Mouse (Mus musculus) kidney, embryonic 16.5 days (tissue): ENCODE measurements at regions not wholly inside any gene's neighbourhood (a gene's known extent, or its start where the extent isn't known, plus 50 kb on each side); places are given as distances from the start of the nearest gene placed in this dataset.

ENCODE experiments used
- ATAC-seq: fragments of 200-750 bp; cut with Nextera tagmentation; 2 replicates; pipeline ENCODE4 v1.8.0; 2017; ENCODE audit warnings: moderate TSS enrichment; ENCODE audit not compliant: low FRiP score, low TSS enrichment
- H3K27ac ChIP-seq: fragments of 300-500 bp; sonication (generic); 2 replicates; pipeline ENCODE4 v1.5.1; 2014; ENCODE audit warnings: low read length
- H3K27me3 ChIP-seq: fragments of 300-500 bp; sonication (generic); 2 replicates; pipeline ENCODE4 v1.6.1; 2014; ENCODE audit warnings: low read length, control low read depth, mixed read lengths; ENCODE audit not compliant: insufficient read depth
- H3K36me3 ChIP-seq: fragments of 300-500 bp; sonication (generic); 2 replicates; pipeline ENCODE4 v1.6.1; 2014; ENCODE audit warnings: low read length, control low read depth, mixed read lengths; ENCODE audit not compliant: insufficient read depth
- H3K4me1 ChIP-seq: fragments of 300-500 bp; sonication (generic); 2 replicates; pipeline ENCODE4 v1.6.1; 2014; ENCODE audit warnings: low read length, control low read depth, mixed read lengths; ENCODE audit not compliant: insufficient read depth
- H3K4me2 ChIP-seq: fragments of 300-500 bp; sonication (generic); replicated peaks from 2 replicates; pipeline ENCODE4 v1.6.1; 2014; ENCODE audit warnings: low read depth, low read length
- H3K4me3 ChIP-seq: fragments of 300-500 bp; sonication (generic); 2 replicates; pipeline ENCODE4 v1.5.1; 2014; ENCODE audit warnings: mild to moderate bottlenecking, low read length
- H3K9ac ChIP-seq: fragments of 300-500 bp; sonication (generic); replicated peaks from 2 replicates; pipeline ENCODE4 v1.6.1; 2014; ENCODE audit warnings: low read length
- H3K9me3 ChIP-seq: fragments of 300-500 bp; sonication (generic); 2 replicates; pipeline ENCODE4 v1.6.1; 2016; ENCODE audit warnings: low read length, control low read depth
- WGBS: fragments of 180-500 bp; shearing (Covaris S2); extraction: QIAGEN DNeasy Blood & Tissue Kit; methylation state at CpG from one replicate; pipeline ENCODE4 v1.1.7; 2014; 5-methylcytosine and 5-hydroxymethylcytosine counted together

GRCm38 (mm10) chr2:172731408-172731807, 182.0 kb downstream of the Tfap2c start:
- H3K4me2 ChIP-seq = 0 out of 2 replicates have a peak overlapping the region, but pooled peaks have one; percentile 17
- no peak overlapping the region for H3K9ac ChIP-seq
- ATAC-seq = no peak
- no peaks in the 10 kb centered on the region for H3K9me3 ChIP-seq
- no peak overlapping the region; the same call in 1 of the 2 replicates for H3K4me3 ChIP-seq
- peaks cover 86% of the 10 kb centered on the region for H3K27me3 ChIP-seq
- H3K4me1 ChIP-seq = peaks cover 15% of the 10 kb centered on the region
- H3K36me3 ChIP-seq = no peaks in the 10 kb centered on the region
- H3K27ac ChIP-seq = no peak overlapping the region
- WGBS = under 1% methylated on average over 18 of the region's 18 CpGs

GRCm38 (mm10) chr2:172732453-172733210, 183.2 kb downstream of the Tfap2c start:
- no peak overlapping the region for H3K4me2 ChIP-seq
- WGBS = 3% methylated on average over 19 of the region's 19 CpGs
- ATAC-seq = no peak
- peaks cover 15% of the 10 kb centered on the region for H3K4me1 ChIP-seq
- H3K9me3 ChIP-seq = no peaks in the 10 kb centered on the region
- no peak overlapping the region for H3K27ac ChIP-seq
- H3K9ac ChIP-seq = no peak overlapping the region
- no peak overlapping the region for H3K4me3 ChIP-seq
- no peaks in the 10 kb centered on the region for H3K36me3 ChIP-seq
- peaks cover 74% of the 10 kb centered on the region for H3K27me3 ChIP-seq

- Histone ChIP-seq H3K9me3 (no peaks in the 10 kb centered on the region), H3K9ac (no peak overlapping the region), H3K36me3 (no peaks in the 10 kb centered on the region), H3K4me1 (peaks cover 8% of the 10 kb centered on the region), H3K4me3 (no peak overlapping the region), H3K27ac (no peak overlapping the region), H3K27me3 (peaks cover 74% of the 10 kb centered on the region), H3K4me2 (no peak overlapping the region)
- no peak for ATAC-seq
- 8% methylated on average over 9 of the region's 9 CpGs for WGBS
Measured at GRCm38 (mm10) chr2:172733403-172733995, 184.1 kb downstream of the Tfap2c start.

GRCm38 (mm10) chr2:172735621-172736020, 186.2 kb downstream of the Tfap2c start:
- no peak overlapping the region for H3K27ac ChIP-seq
- H3K9me3 ChIP-seq = no peaks in the 10 kb centered on the region
- H3K9ac ChIP-seq = no peak overlapping the region
- H3K27me3 ChIP-seq = peaks cover 69% of the 10 kb centered on the region
- ATAC-seq = no peak
- peaks cover 11% of the 10 kb centered on the region; the same call in 1 of the 2 replicates for H3K4me1 ChIP-seq
- no peaks in the 10 kb centered on the region for H3K36me3 ChIP-seq
- H3K4me3 ChIP-seq = no peak overlapping the region
- WGBS = 9% methylated on average over 6 of the region's 6 CpGs
- H3K4me2 ChIP-seq = no peak overlapping the region

- Histone ChIP-seq H3K4me1 (0 out of 2 replicates have a peak, but pooled peaks cover 4% of the 10 kb centered on the region), H3K36me3 (no peaks in the 10 kb centered on the region), H3K4me3 (no peak overlapping the region), H3K27me3 (peaks cover 39% of the 10 kb centered on the region), H3K9me3 (no peaks in the 10 kb centered on the region), H3K9ac (no peak overlapping the region), H3K4me2 (0 out of 2 replicates have a peak overlapping the region, but pooled peaks have one; percentile 7), H3K27ac (no peak overlapping the region)
- ATAC-seq = peak; percentile 74; the same call in 1 of the 2 replicates
- WGBS = 8% methylated on average over 11 of the region's 11 CpGs
Measured at GRCm38 (mm10) chr2:172739041-172739491, 189.7 kb downstream of the Tfap2c start.

- H3K27ac ChIP-seq = no peak overlapping the region
- 10% methylated on average over 19 of the region's 19 CpGs for WGBS
- H3K9ac ChIP-seq = no peak overlapping the region
- H3K4me1 ChIP-seq = 0 out of 2 replicates have a peak, but pooled peaks cover 4% of the 10 kb centered on the region
- no peak overlapping the region for H3K4me2 ChIP-seq
- H3K36me3 ChIP-seq = no peaks in the 10 kb centered on the region
- H3K9me3 ChIP-seq = no peaks in the 10 kb centered on the region
- no peak overlapping the region for H3K4me3 ChIP-seq
- ATAC-seq = no peak
- H3K27me3 ChIP-seq = peaks cover 35% of the 10 kb centered on the region
Measured at GRCm38 (mm10) chr2:172739529-172739928, 190.1 kb downstream of the Tfap2c start.

GRCm38 (mm10) chr2:172751364-172751763, 188.8 kb downstream of the Bmp7 start:
- no peak for ATAC-seq
- Histone ChIP-seq H3K27ac (no peak overlapping the region), H3K36me3 (no peaks in the 10 kb centered on the region), H3K4me1 (no peaks in the 10 kb centered on the region), H3K9ac (no peak overlapping the region), H3K4me2 (no peak overlapping the region), H3K9me3 (no peaks in the 10 kb centered on the region), H3K4me3 (no peak overlapping the region), H3K27me3 (peaks cover 14% of the 10 kb centered on the region; the same call in 1 of the 2 replicates)
- WGBS = 64% methylated on average over 11 of the region's 11 CpGs

GRCm38 (mm10) chr2:172755686-172756471, 184.2 kb downstream of the Bmp7 start:
- peaks cover 32% of the 10 kb centered on the region for H3K27me3 ChIP-seq

GRCm38 (mm10) chr2:172756472-172756860, 183.7 kb downstream of the Bmp7 start:
- Histone ChIP-seq H3K4me2 (no peak overlapping the region), H3K4me1 (no peaks in the 10 kb centered on the region), H3K4me3 (no peak overlapping the region), H3K27ac (no peak overlapping the region), H3K27me3 (peaks cover 32% of the 10 kb centered on the region), H3K9ac (no peak overlapping the region), H3K36me3 (no peaks in the 10 kb centered on the region), H3K9me3 (no peaks in the 10 kb centered on the region)
- 14% methylated on average over 8 of the region's 8 CpGs for WGBS
- no peak for ATAC-seq

More at GRCm38 (mm10) chr2:172755686-172756471, 184.2 kb downstream of the Bmp7 start:
- H3K4me3 ChIP-seq = no peak overlapping the region
- no peak for ATAC-seq
- no peaks in the 10 kb centered on the region for H3K4me1 ChIP-seq
- no peak overlapping the region for H3K9ac ChIP-seq
- no peak overlapping the region for H3K4me2 ChIP-seq
- H3K36me3 ChIP-seq = no peaks in the 10 kb centered on the region
- no peaks in the 10 kb centered on the region for H3K9me3 ChIP-seq
- WGBS = 54% methylated on average over 15 of the region's 15 CpGs
- no peak overlapping the region for H3K27ac ChIP-seq
